Mouse (Mus musculus): Measurements from ENCODE around the gene Trpv6.

DNA sequence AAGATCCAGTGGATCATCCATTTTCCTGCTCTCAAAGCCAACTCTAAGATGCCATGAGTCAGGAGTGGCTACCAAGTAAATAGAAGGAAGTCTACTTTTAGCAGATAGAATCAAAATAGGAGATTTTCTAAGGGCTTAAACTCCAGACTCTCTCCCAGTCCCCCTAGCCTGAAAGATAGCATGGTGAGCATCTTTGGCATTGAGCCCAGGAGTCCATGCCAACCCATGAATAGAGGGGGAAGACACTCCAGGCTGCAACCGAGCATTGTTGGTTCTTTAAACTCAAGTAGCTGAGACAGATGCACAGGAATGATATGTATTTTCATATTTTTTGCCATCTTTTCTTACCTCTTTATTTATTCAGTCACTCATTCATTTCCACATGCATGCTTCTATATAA, 994 bp downstream of the Trpv6 start:
- TF ChIP-seq POLR2A (IDR thresholded peaks at IDR 0.05; ENCODE audit: borderline replicate concordance, insufficient read depth, low read length), result no peak
- TF ChIP-seq CTCF (IDR thresholded peaks at IDR 0.05; ENCODE audit: borderline replicate concordance, insufficient read depth, low read depth, low read length), result no peak
